Mouse (Mus musculus) brain, adult 2 months (tissue): ENCODE data around the gene Adk.
"Not testable (repeated sequence)": the region's sequence is repeated elsewhere in the genome, so short reads cannot be mapped to it uniquely, and the experiment has no call there.

Experiments used
- DNase-seq: peaks from one replicate; pipeline ENCODE4 v3.0.0; 2011; ENCODE audit warnings: low read depth, low spot score

Gene Adk

DNA sequence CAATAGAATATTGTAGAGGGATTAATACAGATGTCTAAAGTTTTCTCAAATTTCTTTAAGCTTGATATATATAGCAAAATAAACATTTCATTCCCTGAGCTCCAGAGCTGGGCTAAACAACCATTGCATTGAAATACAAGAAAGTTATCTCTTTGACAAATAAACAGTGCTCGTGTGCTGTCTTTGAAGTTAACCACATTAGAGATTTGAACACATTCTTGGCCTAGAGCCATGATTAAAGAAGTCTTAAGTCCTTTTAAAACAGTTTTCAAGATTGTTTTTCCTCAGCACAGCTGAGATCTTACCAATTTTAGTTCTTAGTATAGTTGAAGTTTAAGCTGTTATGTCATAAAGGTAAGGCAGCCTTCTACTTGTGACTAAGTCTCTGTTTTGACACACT is 11.9 kb downstream of the Adk start:
- DNase-seq, result no peak

DNA sequence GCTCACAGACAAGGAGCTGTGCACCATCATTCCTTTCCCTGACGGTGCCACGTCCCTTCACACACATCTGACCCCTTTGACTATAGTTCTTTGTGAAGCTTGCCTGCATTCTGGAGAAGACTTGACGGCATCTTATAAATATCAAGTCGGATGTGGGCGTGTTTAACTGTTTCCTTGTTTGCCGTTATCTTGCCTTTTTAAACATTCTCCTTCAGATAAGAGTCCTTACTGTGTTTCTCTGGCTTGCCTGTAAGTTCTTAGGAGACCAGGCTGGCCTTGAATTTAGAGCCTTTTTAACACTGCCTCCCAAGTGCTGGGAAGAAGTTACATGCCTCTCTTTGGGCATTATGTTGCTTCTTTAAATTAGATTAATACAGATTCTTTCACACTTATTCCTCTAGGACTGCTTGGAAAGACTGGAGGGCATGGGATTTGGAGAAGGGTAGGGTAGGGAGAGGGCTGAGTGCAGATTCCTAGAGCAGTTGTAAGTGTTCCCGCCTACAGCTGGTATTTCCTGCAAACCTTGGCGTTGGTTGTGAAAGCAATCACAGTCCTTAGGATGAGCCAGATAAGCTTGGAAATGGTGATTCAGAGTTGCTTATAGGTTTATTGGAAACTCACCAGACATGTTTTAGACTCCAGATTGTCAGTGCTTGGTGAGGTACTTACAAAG is 13.3 kb downstream of the Adk start:
- DNase-seq, result peak; percentile 72

DNA sequence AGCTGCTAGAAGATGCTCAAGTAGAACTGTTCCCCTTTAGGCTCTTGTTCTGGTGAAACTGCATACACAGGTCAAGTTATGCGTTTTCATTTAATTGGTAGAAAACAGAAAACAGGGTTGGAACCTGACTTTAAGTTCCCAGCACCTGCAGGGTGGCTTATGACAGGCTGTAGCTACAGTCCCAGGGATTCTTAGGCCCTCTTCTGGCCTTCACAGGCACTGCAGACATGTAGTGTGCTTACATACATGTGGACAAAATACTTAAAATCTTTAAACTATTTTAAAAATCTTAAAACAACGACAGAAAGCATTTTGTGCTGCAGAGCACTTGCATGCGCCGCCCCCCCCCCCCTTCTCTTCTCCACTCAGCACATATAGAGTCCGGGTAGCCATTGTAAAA is 17.2 kb downstream of the Adk start:
- DNase-seq, result no peak

DNA sequence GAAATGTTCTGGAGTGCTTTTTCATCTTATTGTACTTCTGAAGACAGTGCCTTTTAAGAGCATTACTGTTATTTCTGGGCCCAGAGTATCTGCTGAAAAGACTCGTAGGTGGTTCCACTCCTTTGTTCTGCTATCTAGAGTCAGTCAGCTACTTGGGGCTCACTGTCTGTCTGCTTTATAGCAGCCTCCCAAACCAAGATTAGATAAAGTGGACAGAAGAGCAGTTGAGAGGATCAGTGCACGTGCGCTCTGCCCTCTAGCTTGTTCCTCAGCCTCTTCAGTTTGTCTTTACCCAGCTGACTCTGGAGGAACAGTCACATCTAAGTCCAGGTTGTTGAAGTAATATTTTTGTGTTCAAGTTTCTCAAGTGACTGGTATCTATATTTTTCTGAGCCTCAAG is 21.6 kb downstream of the Adk start:
- DNase-seq, result no peak

DNA sequence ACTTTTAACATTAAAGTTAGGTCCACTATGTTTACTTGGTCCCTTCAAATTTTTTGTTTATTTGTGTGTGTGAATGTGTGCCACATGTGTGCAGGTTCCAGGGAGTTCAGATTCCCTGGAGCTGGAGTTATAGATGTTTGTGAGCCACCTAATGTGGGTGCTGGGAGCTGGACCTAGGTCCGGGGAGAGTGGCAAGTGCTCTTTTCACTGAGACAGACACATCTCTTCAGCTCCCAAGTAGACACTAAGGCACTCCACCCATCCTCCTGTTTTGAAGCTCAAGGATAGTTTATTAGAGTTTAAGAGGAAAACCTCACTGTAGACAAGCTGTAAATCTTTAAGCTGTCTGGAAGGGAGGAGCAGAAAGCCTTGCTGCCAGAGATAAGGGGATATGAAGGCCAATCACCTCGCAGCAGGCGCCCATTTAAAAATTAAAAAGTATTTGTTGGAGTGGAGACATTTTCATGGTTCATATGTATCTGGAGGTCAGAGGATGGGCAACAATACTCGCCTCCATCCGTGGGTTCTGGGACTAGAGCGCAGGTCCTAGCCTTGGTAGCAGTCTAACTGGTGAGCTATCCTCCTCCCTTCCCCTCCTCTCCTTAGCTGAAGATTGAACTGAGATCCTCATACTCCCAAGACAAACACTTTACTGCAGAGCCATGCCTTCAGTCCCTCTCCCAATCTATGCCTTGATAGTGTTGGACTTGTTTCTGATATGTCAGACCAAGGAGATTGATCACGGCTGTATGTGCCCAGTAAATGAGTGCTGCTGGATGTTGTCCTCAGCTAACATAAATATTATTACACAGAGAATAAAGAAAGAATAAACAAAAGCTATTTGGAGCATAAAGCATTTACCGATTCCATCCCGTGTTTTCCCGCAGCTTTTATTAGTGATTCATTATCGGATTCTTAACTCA is 22.3 kb downstream of the Adk start:
- DNase-seq, result no peak

DNA sequence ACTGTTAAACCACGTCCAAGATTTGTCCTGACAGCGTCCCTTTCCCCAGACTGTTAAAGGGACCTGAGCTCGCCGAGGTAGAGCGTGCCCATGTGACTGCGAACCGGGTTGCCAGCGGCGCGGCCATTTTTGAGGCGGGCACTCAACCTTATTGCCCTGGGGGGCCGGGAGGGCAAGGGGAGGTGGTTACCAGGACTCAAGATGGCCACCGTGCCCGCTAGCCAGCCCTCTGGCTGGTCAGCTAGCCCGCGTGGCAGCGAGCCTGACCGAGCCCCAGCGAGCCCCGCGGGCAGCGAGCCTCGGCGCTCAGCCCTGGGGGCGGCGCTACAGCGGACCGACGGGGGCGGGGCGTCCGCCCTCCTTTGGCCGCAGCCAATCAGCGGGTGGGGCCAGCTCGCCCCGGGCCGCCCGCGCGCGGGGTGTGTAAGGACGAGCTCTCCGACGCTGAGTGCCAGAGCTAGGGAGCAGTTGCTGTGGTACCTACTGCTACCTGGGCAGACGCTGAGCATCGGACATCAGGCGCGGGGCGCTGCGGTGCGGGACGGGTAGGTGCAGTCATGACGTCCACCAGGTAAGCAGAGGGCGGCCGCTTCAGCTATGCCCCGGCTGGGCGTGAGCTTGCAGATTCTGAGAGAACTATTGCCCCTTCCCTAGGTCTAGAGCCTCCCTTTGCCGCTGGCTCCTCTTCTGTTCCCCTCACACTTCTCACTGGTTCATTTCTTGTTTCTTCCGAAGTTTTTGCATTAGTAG is 23.6 kb downstream of the Adk start:
- DNase-seq, result peak; percentile 97

DNA sequence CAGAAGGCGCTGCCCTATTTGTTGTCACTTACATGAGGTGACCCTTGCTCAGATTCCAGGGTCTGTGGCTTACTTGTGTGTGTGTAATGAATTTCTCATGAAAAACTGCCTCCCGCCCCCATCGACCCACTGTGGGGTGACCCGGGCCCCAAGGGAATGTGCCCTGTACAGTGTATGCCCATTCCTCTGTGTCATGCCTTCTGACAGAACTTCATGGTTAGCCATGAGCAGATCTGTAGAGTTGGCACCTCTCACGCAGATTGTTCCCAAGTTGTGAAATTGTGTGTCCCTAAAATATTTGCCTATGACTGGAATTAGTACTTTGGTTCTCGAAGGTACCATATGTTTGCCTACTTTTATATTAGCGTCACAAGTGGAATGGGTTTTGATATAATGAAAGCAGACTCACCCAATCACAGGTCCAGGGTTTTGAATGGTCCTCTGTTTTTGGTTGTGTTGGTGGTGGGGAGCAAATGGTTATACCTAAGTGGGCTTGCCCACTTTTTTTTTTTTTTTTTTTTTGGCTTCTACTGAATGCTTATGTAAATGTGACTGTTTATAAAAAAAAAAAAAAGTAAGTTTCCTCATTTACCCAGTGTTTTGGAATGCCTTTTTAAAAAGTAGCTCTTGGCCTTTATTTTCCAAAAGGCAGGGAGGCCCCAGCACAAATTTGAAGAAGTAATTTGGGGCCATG is 24.3 kb downstream of the Adk start:
- peak; percentile 38 for DNase-seq

DNA sequence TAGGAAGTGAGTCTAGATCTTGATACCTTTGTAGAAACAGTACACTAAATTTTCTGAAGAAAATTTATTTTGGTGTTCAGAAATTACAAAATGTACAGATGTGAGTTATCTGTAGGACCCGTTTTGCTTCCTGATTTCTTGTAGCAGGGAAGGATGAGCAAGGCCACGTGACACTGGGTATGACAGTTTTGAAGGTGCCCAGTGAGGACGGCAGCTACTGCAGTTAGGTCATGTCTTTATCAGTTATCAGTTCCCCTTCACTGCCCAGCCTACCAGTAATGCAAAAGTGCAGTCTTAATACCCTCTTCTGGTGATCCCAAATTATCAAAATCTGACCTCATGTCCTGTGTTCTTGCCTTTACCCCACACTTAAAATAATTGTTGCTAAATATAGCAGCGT is 25.6 kb downstream of the Adk start:
- no peak for DNase-seq

DNA sequence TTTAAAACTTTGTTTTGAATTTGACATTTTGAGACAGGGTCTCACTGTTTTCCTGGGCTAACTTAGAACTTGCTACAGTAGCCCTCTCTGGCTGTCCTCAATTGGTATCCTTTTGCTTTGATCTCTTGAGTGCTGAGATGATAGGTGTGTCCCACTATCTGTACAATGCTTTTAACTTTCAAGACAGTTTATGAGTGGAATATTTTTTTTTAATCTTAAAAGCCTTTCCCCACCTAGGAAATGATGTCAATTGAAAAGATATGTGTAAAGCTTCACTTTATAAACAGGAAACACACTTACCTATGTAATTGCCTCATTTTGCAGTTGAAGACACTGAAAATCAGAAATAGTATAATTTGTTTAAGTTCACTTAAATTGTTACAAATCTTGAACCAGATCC is 26.1 kb downstream of the Adk start:
- no peak for DNase-seq

DNA sequence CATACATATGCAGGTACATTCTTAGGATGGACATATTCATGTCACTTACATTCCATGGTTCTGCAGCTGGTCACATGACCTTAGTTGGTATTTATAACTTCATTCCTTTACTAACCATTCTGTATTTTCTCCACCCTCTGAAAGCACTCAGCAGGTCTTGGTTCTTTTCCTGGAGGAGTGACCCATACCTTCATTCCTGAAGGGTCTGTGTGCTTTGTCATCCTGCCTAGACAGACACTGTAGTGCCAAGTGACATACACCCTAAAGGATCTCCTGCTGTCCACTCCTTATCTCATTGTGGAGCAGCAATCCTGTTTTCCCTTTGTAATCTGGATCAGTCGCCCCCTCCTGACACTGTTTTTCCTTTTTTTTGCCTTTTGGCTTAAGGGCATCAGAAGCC is 30.4 kb downstream of the Adk start:
- no peak for DNase-seq

DNA sequence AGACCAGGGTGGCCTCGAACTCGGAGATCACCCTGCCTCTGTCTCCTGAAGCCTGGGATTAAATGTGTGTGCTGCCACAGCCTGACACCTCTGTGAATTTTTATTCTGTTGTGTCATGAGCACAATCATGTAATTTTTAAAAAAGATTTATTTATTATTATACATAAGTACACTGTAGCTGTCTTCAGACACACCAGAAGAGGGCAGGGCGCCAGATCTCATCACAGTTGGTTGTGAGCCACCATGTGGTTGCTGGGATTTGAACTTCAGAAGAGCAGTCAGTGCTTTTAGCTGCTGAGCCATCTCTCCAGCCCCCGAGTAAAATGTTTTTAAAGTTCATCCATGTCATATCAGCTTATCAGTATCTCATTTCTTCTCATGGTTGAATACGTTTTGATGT is 33.3 kb downstream of the Adk start:
- DNase-seq, result no peak

DNA sequence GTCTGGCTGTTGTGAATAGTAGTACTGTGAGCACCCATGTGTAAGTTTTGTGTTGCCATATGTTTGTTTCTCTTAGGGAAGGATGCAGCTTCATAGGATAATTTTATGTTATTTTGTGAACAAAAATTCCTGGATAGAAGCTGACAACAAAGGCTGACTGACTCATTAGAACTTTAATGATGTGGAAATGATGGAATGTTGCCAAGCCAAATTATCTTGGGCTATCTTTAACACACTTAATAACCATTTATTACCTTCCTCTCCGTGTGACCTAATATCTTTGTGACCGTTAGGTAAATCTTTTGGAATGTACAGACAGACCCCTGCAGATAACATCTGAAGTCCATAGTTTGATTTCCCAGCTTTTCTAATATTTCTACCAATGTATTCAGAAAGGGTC is 33.7 kb downstream of the Adk start:
- no peak for DNase-seq

DNA sequence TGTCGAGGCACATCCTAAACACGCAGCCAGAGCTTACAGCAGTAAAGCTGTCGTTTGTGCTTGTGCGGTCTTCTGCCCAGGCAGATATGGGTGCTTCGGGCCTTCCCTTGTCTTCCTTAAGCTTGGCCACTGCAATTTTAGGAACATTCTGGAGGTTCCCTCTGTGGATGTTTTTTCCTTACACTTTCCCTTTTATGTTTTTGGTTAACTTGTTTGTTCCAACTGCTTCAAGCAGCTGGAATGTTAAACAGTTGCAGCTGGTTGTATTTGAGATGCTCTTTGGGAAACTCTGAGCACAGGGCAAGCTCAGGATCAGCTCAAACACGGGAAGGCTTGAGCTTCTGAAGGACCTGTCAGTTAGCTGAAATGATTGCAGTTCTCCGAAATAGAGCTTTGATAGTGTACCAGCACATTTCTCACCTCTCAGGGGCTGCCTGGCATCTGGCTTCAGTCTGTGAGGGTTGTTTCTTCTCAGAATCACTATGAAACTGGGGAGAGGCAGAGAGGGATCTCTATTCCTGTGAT is 34.5 kb downstream of the Adk start:
- no peak for DNase-seq

DNA sequence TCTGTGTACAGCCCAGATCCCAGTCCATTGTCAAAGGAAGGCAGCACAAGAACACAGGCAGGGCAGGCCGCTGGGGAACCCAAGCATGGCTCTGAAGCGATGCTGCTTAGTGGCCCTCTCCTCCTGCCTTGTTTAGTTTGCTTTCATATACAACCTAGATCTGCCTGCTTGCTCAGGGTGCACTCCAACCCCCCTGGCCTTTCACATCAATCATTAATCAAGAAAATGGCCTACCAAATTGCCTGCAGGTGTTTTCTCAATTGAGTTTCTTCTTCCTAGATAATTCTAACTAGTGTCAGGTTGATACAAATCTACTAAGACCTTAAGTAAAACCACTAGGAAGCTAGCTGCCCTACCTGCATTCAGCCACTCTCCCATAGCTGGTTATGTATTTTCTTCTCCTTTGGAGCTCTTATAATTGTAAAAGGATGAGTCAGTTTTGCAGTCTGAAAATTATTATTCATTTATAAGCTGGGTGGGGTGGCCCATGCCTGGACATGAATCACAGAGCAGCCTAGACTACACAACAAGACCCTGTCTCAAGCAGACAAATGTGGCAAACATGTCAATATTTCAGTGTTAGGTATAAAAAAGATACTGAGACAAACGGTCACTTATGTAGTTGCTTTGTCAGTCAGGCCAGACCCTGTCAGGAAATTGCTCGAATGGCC is 35.2 kb downstream of the Adk start:
- DNase-seq, result no peak

DNA sequence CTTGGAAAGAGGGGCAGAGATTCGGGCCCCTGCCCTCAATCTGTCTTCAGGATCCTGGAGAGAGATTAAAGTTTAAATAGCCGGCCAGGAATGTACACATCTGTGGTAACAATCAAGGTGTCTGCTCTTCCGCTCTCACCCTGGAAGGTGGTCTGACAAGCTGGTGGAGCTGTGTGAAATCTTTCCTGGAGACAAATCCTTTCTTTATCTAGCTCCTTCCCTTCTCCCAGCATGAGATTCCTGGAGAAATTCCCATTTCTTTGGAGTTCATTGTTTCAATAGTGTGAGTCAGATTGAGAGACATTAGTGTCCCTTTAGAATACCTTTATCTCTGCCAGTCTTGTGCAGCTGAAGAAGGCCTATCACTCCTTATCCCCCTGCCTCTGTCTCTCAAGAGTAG is 36.4 kb downstream of the Adk start:
- no peak for DNase-seq

DNA sequence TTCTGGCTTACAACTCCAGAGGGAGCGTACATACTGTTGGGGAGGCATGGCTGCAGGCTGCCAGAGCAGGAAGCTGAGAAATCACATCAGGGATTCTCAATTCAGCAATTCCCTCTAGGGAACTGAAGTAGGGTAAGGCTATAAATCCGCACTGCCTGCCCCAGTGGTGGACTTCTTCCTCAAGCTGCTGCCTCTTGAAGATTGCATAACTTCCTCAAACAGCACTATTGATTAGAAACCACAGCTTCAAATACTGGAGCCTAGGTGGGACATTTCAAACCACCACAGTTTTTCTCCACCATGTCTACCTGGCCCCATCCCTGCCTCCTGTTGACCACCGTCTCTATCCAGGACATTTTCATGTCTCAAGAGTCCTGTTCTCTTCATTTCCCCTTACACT is 38.0 kb downstream of the Adk start:
- no peak for DNase-seq

DNA sequence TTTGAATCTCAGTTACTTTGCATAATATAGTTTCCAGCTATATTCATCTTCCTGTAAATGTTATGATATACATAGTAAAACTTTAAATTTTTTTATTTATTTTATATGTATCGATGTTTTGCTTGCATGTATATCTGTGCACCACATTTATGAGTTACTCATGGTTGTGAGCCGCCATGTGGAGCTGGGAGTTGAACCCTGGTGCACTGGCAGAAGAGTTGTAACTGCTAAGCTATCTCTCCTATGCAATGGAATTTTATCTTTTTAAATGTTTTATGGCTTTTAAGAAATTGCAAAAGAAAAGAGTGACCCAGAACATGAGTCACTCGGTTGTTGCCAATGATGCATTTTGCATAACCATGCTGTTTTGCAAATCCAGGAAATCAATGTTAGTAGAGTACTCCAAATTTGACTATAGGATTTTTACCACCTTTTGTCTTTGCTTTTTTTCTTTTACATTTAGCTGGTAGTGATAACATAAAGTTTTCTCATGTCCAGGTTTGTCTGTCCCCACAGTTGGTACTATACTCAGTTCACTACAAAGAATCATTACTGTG is 38.6 kb downstream of the Adk start:
- DNase-seq, result no peak

DNA sequence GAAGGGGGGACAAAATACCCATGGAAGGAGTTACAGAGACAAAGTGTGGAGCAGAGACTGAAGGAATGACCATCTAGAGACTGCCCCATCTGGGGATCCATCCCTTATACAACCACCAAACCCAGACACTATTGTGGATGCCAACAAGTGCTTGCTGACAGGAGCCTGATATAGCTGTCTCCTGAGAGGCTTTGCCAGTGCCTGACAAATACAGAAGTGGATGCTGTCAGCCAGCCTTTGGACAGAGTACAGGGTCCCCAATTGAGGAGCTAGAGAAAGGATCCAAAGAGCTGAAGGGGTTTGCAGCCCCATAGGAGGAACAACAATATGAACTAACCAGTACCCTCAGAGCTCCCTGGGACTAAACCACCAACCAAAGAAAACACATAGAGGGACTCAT is 41.8 kb downstream of the Adk start:
- DNase-seq, result not testable (repeated sequence)

DNA sequence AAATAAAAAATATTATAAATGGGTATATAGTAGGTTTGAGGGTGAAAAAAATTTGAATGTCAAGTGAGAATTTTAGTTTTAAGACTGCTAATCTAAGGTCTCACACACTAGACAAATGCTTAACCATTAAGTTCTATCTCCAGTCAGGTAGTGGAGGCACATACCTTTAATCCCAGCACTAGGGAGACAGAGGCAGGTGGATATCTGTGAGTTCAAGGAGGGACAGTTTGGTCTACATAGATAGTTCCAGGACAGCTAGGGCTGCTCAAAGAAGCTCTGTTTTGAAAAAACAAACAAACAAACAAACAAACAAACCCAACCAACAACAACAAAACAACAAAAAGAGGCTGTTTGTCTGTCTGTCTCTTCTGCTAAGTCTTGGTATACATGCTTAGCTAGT is 43.9 kb downstream of the Adk start:
- DNase-seq, result no peak

DNA sequence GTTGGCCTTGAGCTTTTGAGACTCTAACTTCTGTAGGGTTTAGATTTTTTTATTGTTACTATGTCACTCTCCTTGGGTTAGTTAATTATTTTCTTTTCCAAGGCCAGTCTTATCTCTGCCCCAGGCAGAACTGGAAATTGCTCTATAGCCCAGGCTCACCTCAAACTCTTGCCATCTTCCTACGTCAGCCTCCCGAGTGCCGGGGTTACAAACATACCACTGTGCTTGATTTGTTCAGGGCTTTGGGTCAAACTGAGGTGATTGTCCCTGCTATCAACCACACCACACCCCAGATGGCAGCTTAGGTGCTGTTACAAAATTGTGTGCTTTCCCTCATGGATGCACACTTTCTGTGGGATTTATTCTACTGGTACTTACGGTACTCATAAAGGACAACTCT is 44.3 kb downstream of the Adk start:
- no peak for DNase-seq

DNA sequence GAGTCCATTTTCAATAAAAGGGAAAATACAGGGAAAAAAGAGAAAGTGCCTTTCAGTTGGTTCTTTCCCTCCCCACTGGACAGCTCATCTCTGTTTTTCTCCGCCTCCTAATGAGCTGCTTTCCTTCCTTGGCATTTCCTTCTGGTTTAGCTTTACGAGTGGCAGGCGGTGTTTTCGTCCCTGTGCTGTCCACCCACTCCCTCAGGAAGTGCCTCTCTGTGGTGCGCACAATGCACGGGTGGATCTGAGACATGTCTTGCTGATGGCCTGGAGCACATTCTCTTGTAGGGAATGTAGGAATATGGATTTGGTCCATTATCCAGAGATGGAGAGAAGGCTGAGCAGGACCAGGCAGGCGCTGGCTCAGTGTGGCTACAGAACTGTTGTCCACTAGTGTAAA is 47.0 kb downstream of the Adk start:
- peak; percentile 81 for DNase-seq
